Mouse (Mus musculus): ENCODE data around the gene Tspan11. TPM values are rescaled to one million over a fixed set of nuclear protein-coding genes. Genes with fewer than 3 reads are reported as not detected.

Gene Tspan11
- polyA plus RNA-seq, 1 experiment from 2014 or later = 13.6 TPM

DNA sequence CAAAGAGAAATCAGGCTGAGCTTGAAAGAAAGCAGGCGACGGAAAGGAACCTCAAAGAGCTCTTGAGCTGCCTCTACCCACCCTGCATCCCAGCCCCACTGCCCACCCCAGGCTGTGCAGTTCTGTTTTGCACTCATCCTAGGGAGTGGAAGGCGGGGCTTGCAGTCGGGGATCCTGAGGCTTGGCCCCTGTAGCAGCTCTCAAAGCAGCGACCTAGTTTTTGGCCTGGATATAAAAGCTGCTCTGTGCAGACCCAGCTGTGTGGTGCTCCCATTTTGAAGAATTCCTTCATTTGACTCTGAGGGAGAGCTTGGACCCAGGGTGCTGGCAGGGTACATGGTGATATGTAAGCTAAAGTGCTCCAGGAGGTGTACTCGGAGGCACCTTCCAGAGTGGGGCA, 37.4 kb downstream of the Tspan11 start:
- H3K4me2 ChIP-seq (ENCODE audit: low read depth, severe bottlenecking) = no peak overlapping the region
- ATAC-seq (ENCODE audit: insufficient number of reproducible peaks, low FRiP score, low TSS enrichment, low read depth) (no peak), DNase-seq (ENCODE audit: low spot score) (no peak)
- 75% methylated on average over 6 of the region's 6 CpGs for WGBS
- no peaks in the 10 kb centered on the region for H3K9me3 ChIP-seq (ENCODE audit: control insufficient read depth, low read length)
- H3K36me3 ChIP-seq (ENCODE audit: control insufficient read depth, insufficient read depth, low read length) = no peaks in the 10 kb centered on the region
- H3K27ac ChIP-seq (replicated peaks; ENCODE audit: low read depth, low read length) = no peak overlapping the region
- peaks cover 4% of the 10 kb centered on the region; the same call in 1 of the 2 replicates for H3K4me1 ChIP-seq (ENCODE audit: control insufficient read depth, insufficient read depth, low read length)
- no peaks in the 10 kb centered on the region for H3K27me3 ChIP-seq (ENCODE audit: control insufficient read depth, insufficient read depth, low read length)
- H3K9ac ChIP-seq (ENCODE audit: low read length) = no peak overlapping the region
- H3K4me3 ChIP-seq (ENCODE audit: low read depth, low read length) = no peak overlapping the region

DNA sequence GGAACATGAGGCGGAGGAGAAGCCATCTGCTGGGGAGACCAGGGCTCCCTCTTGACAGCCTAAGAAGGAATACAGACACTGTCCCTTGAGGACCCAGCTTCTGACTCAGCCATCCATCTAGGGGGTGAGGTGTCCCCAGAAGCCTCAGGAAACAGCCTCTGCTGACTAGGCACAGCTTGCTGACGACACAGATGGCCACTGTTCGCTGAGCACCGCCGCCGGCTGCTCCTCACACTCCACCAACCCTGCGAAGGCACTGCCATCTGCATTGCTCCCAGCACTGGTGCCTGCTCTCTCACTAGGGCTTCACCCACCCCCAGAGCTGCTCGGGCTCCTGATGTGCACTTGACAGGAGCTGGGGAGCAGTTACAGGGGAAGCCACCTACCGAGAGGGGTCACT, 38.5 kb downstream of the Tspan11 start:
- H3K9ac ChIP-seq (ENCODE audit: low read length) = no peak overlapping the region

DNA sequence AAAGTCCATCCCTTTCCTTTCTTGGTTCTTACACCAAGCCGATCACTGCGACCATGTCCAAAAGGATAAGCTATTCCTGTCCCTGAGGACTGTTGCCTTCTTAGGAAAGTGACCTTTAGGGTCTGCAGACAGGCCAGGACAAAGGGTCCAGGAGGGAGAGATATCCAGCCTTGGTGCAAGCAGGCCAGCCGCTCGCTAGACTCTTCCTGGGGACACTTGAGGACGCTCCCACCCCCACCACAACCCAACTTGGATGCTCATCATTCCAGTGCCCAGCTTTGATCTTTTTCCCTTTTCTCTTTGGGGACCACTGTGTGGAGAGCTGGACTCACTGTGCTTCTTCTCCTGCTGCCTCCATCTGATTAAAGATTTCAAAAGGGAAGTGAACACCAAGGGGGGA, 41.3 kb downstream of the Tspan11 start:
- DNase-seq (ENCODE audit: low spot score) = no peak
- no peak for ATAC-seq (ENCODE audit: insufficient number of reproducible peaks, low FRiP score, low TSS enrichment, low read depth)
- Histone ChIP-seq H3K4me3 (ENCODE audit: low read depth, low read length) (no peak overlapping the region), H3K27me3 (ENCODE audit: control insufficient read depth, insufficient read depth, low read length) (no peaks in the 10 kb centered on the region), H3K9me3 (ENCODE audit: control insufficient read depth, low read length) (no peaks in the 10 kb centered on the region), H3K9ac (ENCODE audit: low read length) (no peak overlapping the region), H3K4me2 (ENCODE audit: low read depth, severe bottlenecking) (no peak overlapping the region), H3K36me3 (ENCODE audit: control insufficient read depth, insufficient read depth, low read length) (no peaks in the 10 kb centered on the region), H3K4me1 (ENCODE audit: control insufficient read depth, insufficient read depth, low read length) (peaks cover 15% of the 10 kb centered on the region), H3K27ac (replicated peaks; ENCODE audit: low read depth, low read length) (no peak overlapping the region)
- 90% methylated on average over 5 of the region's 5 CpGs for WGBS

More for the DNA sequence above, 38.5 kb downstream of the Tspan11 start:
- Histone ChIP-seq H3K4me1 (ENCODE audit: control insufficient read depth, insufficient read depth, low read length) (peaks cover 4% of the 10 kb centered on the region; the same call in 1 of the 2 replicates), H3K4me3 (ENCODE audit: low read depth, low read length) (no peak overlapping the region), H3K4me2 (ENCODE audit: low read depth, severe bottlenecking) (no peak overlapping the region), H3K27me3 (ENCODE audit: control insufficient read depth, insufficient read depth, low read length) (no peaks in the 10 kb centered on the region), H3K36me3 (ENCODE audit: control insufficient read depth, insufficient read depth, low read length) (no peaks in the 10 kb centered on the region), H3K27ac (replicated peaks; ENCODE audit: low read depth, low read length) (no peak overlapping the region), H3K9me3 (ENCODE audit: control insufficient read depth, low read length) (no peaks in the 10 kb centered on the region)
- DNase-seq (ENCODE audit: low spot score) (no peak), ATAC-seq (ENCODE audit: insufficient number of reproducible peaks, low FRiP score, low TSS enrichment, low read depth) (no peak)
- WGBS = 63% methylated on average over 9 of the region's 9 CpGs

DNA sequence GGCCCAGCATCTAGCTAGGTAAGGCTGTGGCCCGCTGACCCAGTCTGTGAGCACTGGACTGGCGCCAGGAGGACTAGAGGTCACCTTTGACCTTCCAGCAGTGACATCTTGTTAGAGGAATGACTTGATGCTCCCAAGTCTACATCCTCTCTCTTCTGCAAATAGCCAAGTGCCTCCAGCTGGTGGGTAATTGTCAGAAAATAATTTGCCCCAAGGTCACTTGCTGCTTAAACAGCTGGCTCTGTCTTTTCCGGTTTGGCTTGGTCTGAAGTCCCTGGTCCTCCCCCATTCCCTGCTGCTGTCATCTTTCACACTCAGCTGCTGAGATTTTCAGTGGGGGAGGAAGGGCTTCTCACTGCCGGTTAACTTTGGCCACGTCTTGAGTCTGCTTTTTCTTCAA, 45.3 kb downstream of the Tspan11 start:
- no peaks in the 10 kb centered on the region for H3K27me3 ChIP-seq (ENCODE audit: control insufficient read depth, insufficient read depth, low read length)
- H3K4me2 ChIP-seq (ENCODE audit: low read depth, severe bottlenecking) = no peak overlapping the region
- no peaks in the 10 kb centered on the region for H3K36me3 ChIP-seq (ENCODE audit: control insufficient read depth, insufficient read depth, low read length)
- no peak overlapping the region for H3K4me3 ChIP-seq (ENCODE audit: low read depth, low read length)
- no peak overlapping the region for H3K9ac ChIP-seq (ENCODE audit: low read length)
- H3K4me1 ChIP-seq (ENCODE audit: control insufficient read depth, insufficient read depth, low read length) = peaks cover 11% of the 10 kb centered on the region
- DNase-seq (ENCODE audit: low spot score) (peak; percentile 32), ATAC-seq (ENCODE audit: insufficient number of reproducible peaks, low FRiP score, low TSS enrichment, low read depth) (no peak)
- whole genome bisulfite sequencing = 41% methylated on average over 5 of the region's 5 CpGs
- no peak overlapping the region for H3K27ac ChIP-seq (replicated peaks; ENCODE audit: low read depth, low read length)
- H3K9me3 ChIP-seq (ENCODE audit: control insufficient read depth, low read length) = 0 out of 2 replicates have a peak, but pooled peaks cover 3% of the 10 kb centered on the region

DNA sequence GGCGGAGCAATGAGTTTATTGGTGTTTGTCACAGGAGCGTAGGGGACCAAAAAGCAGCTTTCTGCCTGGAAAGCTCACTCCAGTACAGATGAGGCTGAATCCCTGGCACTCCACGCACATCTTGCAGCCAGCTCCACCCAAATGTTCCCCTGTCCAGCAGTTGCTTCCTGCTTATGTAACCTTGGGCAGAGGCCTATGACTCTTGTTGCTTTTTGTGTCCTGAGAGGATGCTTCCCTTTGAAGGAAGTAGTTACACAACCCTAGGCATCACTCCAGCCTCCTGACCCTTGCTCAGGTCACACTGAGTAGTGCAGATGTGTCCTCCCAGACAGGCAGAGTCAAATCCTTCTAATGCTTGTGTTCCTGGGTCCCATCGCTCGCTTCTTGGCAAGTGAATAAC, 46.5 kb downstream of the Tspan11 start:
- no peak overlapping the region for H3K4me3 ChIP-seq (ENCODE audit: low read depth, low read length)

DNA sequence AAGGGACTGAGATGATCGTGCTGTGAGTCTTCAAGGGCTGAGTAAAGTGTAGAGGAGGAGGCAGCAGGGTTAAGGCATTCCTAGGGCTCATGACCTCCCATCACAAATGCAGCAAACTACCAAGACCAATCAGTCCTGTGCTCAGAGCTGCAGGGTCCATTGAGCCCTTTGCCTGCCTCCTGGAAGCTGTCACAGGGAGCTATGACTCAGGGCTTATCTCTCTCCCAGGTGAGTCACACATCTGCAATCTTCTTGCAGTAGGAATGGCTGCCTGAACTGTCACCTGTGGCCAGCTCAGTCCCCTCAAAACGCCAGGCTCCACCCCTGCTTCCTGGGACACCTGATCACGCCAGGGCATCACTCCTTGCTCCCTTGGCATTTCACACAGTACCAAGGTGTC, 47.7 kb downstream of the Tspan11 start:
- H3K4me3 ChIP-seq (ENCODE audit: low read depth, low read length) = no peak overlapping the region
- WGBS = 89% methylated on average over 3 of the region's 3 CpGs
- no peak for ATAC-seq (ENCODE audit: insufficient number of reproducible peaks, low FRiP score, low TSS enrichment, low read depth)

More for the DNA sequence above, 46.5 kb downstream of the Tspan11 start:
- ATAC-seq (ENCODE audit: insufficient number of reproducible peaks, low FRiP score, low TSS enrichment, low read depth) = no peak
- Histone ChIP-seq H3K36me3 (ENCODE audit: control insufficient read depth, insufficient read depth, low read length) (no peaks in the 10 kb centered on the region), H3K27me3 (ENCODE audit: control insufficient read depth, insufficient read depth, low read length) (no peaks in the 10 kb centered on the region), H3K27ac (replicated peaks; ENCODE audit: low read depth, low read length) (no peak overlapping the region), H3K4me2 (ENCODE audit: low read depth, severe bottlenecking) (no peak overlapping the region), H3K4me1 (ENCODE audit: control insufficient read depth, insufficient read depth, low read length) (peaks cover 11% of the 10 kb centered on the region), H3K9ac (ENCODE audit: low read length) (no peak overlapping the region), H3K9me3 (ENCODE audit: control insufficient read depth, low read length) (0 out of 2 replicates have a peak, but pooled peaks cover 3% of the 10 kb centered on the region)
- no peak for DNase-seq (ENCODE audit: low spot score)
- 92% methylated on average over 5 of the region's 5 CpGs for WGBS

DNA sequence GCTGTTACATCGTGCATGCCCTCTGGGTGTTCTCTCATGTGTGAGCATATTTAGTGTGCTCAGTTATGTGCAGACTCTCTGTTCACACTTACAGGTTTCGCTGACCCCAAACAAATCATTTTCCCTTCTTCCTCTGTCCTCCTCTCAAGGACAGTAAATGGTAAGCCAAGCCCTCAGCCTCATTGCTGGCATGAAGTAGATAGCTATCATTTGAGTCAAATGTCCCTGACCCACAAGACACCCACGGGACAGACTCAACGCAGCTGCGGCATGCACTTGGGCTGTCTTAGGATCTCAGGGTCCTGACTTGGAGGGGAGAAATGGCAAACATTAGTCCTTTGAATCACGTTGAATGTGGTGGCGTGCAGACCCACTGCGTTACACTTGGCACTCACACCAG, 55.0 kb downstream of the Tspan11 start:
- Histone ChIP-seq H3K4me1 (ENCODE audit: control insufficient read depth, insufficient read depth, low read length) (no peaks in the 10 kb centered on the region), H3K9me3 (ENCODE audit: control insufficient read depth, low read length) (no peaks in the 10 kb centered on the region), H3K4me2 (ENCODE audit: low read depth, severe bottlenecking) (no peak overlapping the region), H3K27me3 (ENCODE audit: control insufficient read depth, insufficient read depth, low read length) (no peaks in the 10 kb centered on the region), H3K36me3 (ENCODE audit: control insufficient read depth, insufficient read depth, low read length) (no peaks in the 10 kb centered on the region), H3K4me3 (ENCODE audit: low read depth, low read length) (no peak overlapping the region), H3K9ac (ENCODE audit: low read length) (no peak overlapping the region), H3K27ac (replicated peaks; ENCODE audit: low read depth, low read length) (no peak overlapping the region)
- WGBS = 92% methylated on average over 8 of the region's 8 CpGs
- ATAC-seq (ENCODE audit: insufficient number of reproducible peaks, low FRiP score, low TSS enrichment, low read depth) (no peak), DNase-seq (ENCODE audit: low spot score) (no peak)

More for the DNA sequence above, 47.7 kb downstream of the Tspan11 start:
- 0 out of 2 replicates have a peak, but pooled peaks cover 3% of the 10 kb centered on the region for H3K9me3 ChIP-seq (ENCODE audit: control insufficient read depth, low read length)
- no peaks in the 10 kb centered on the region for H3K36me3 ChIP-seq (ENCODE audit: control insufficient read depth, insufficient read depth, low read length)
- H3K9ac ChIP-seq (ENCODE audit: low read length) = no peak overlapping the region
- H3K4me2 ChIP-seq (ENCODE audit: low read depth, severe bottlenecking) = no peak overlapping the region
- H3K27me3 ChIP-seq (ENCODE audit: control insufficient read depth, insufficient read depth, low read length) = no peaks in the 10 kb centered on the region
- H3K27ac ChIP-seq (replicated peaks; ENCODE audit: low read depth, low read length) = no peak overlapping the region
- no peak for DNase-seq (ENCODE audit: low spot score)
- H3K4me1 ChIP-seq (ENCODE audit: control insufficient read depth, insufficient read depth, low read length) = peaks cover 11% of the 10 kb centered on the region

DNA sequence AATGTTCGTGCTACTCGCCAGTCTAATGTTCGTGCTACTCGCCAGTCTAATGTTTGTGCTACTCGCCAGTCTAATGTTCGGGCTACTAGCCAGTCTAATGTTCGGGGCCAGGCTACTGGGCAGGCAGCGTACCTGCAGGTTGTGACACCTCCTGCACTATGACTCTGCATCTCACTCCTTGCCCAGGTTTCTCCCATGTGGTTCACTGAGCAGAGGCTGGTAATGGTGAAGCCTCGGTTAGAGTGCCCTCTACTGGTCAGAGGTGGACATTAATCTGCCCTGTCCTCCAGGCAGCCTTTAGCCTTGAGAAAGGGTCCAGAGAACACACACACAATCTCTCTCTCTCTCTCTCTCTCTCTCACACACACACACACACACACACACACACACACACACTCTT, 58.3 kb downstream of the Tspan11 start:
- ATAC-seq (ENCODE audit: insufficient number of reproducible peaks, low FRiP score, low TSS enrichment, low read depth) (0 out of 2 replicates have a peak, but pooled peaks have one; percentile 57), DNase-seq (ENCODE audit: low spot score) (peak; percentile 87)
- H3K27ac ChIP-seq (replicated peaks; ENCODE audit: low read depth, low read length) = no peak overlapping the region
- H3K36me3 ChIP-seq (ENCODE audit: control insufficient read depth, insufficient read depth, low read length) = no peaks in the 10 kb centered on the region
- no peak overlapping the region for H3K9ac ChIP-seq (ENCODE audit: low read length)
- H3K4me2 ChIP-seq (ENCODE audit: low read depth, severe bottlenecking) = no peak overlapping the region
- 64% methylated on average over 9 of the region's 9 CpGs for WGBS
- H3K4me1 ChIP-seq (ENCODE audit: control insufficient read depth, insufficient read depth, low read length) = no peaks in the 10 kb centered on the region
- H3K4me3 ChIP-seq (ENCODE audit: low read depth, low read length) = no peak overlapping the region
- H3K9me3 ChIP-seq (ENCODE audit: control insufficient read depth, low read length) = no peaks in the 10 kb centered on the region
- H3K27me3 ChIP-seq (ENCODE audit: control insufficient read depth, insufficient read depth, low read length) = no peaks in the 10 kb centered on the region

DNA sequence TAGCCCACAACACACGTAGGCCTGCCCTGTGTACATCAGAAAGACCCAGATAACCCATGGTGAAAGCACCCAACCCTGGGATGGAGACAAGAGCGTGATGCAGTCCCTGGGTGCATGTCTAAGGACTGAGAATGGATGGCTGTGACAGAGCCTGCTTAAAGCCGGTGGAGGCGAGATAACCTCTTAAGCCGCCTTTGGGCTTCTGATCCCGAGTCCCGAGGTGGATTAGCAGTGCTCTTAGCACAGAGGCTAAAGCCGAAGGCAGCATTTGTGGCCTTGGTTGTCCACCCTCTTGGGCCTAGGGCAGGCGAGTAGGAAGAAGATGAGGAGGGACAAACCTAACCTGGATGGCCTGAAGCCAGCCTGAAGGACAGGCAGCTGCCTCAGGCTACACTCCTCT, 61.3 kb downstream of the Tspan11 start:
- 89% methylated on average over 9 of the region's 9 CpGs for WGBS
- Histone ChIP-seq H3K9ac (ENCODE audit: low read length) (no peak overlapping the region), H3K36me3 (ENCODE audit: control insufficient read depth, insufficient read depth, low read length) (no peaks in the 10 kb centered on the region), H3K4me3 (ENCODE audit: low read depth, low read length) (no peak overlapping the region), H3K4me2 (ENCODE audit: low read depth, severe bottlenecking) (no peak overlapping the region), H3K9me3 (ENCODE audit: control insufficient read depth, low read length) (no peaks in the 10 kb centered on the region), H3K27ac (replicated peaks; ENCODE audit: low read depth, low read length) (no peak overlapping the region), H3K27me3 (ENCODE audit: control insufficient read depth, insufficient read depth, low read length) (no peaks in the 10 kb centered on the region), H3K4me1 (ENCODE audit: control insufficient read depth, insufficient read depth, low read length) (no peaks in the 10 kb centered on the region)
- DNase-seq (ENCODE audit: low spot score) (no peak), ATAC-seq (ENCODE audit: insufficient number of reproducible peaks, low FRiP score, low TSS enrichment, low read depth) (no peak)
